Mouse (Mus musculus) midbrain, embryonic 13.5 days (tissue): ENCODE data around the gene Prkch. TPM values are rescaled to one million over a fixed set of nuclear protein-coding genes. Genes with fewer than 3 reads are reported as not detected.

Source experiments
- ATAC-seq: fragments of 200-750 bp; cut with Nextera tagmentation; 2 replicates; pipeline ENCODE4 v1.8.0; 2017; ENCODE audit warnings: mild to moderate bottlenecking, moderate TSS enrichment, moderate library complexity
- H3K27ac ChIP-seq: fragments of 300-500 bp; sonication (generic); 2 replicates; pipeline ENCODE4 v1.5.1; 2015; ENCODE audit warnings: inconsistent platforms, mild to moderate bottlenecking, moderate library complexity
- H3K27me3 ChIP-seq: fragments of 300-500 bp; sonication (generic); 2 replicates; pipeline ENCODE4 v1.6.1; 2015; ENCODE audit warnings: mild to moderate bottlenecking, inconsistent platforms
- H3K36me3 ChIP-seq: fragments of 300-500 bp; sonication (generic); 2 replicates; pipeline ENCODE4 v1.6.1; 2015; ENCODE audit warnings: mild to moderate bottlenecking, inconsistent platforms
- H3K4me1 ChIP-seq: fragments of 300-500 bp; sonication (generic); replicated peaks from 2 replicates; pipeline ENCODE4 v1.6.1; 2015; ENCODE audit warnings: inconsistent platforms
- H3K4me2 ChIP-seq: fragments of 300-500 bp; sonication (generic); replicated peaks from 2 replicates; pipeline ENCODE4 v1.6.1; 2015; ENCODE audit warnings: moderate library complexity, mild to moderate bottlenecking, inconsistent platforms
- H3K4me3 ChIP-seq: fragments of 300-500 bp; sonication (generic); replicated peaks from 2 replicates; pipeline ENCODE4 v1.5.1; 2015; ENCODE audit warnings: mild to moderate bottlenecking, inconsistent platforms
- H3K9ac ChIP-seq: fragments of 300-500 bp; sonication (generic); replicated peaks from 2 replicates; pipeline ENCODE4 v1.6.1; 2015; ENCODE audit warnings: mild to moderate bottlenecking, inconsistent platforms
- H3K9me3 ChIP-seq: fragments of 300-500 bp; sonication (generic); 2 replicates; pipeline ENCODE4 v1.6.1; 2016; ENCODE audit warnings: mild to moderate bottlenecking, inconsistent platforms
- WGBS: fragments of 180-500 bp; shearing (Covaris S2); methylation state at CpG from one replicate; pipeline ENCODE4 v1.1.7; 2015; 5-methylcytosine and 5-hydroxymethylcytosine counted together
- polyA plus RNA-seq: library from polyadenylated mRNA; unstranded; fragments of >200 nt; fragmentation: Nextera tagmentation; extraction: Ambion mirVana; gene quantifications from 2 replicates; pipeline ENCODE4 v1.2.1, GENCODE M21; 2015

Gene Prkch
- polyA plus RNA-seq, 1 experiment from 2014 or later, result 5.5 TPM

GRCm38 (mm10) chr12:73727046-73727445 is 142.4 kb downstream of the Prkch start:
- Histone ChIP-seq H3K27me3 (peaks cover 36% of the 10 kb centered on the region), H3K27ac (no peak overlapping the region), H3K36me3 (no peaks in the 10 kb centered on the region), H3K4me1 (peaks cover 14% of the 10 kb centered on the region; the same call in 1 of the 2 replicates), H3K9me3 (peaks cover 3% of the 10 kb centered on the region; the same call in 1 of the 2 replicates), H3K4me2 (no peak overlapping the region), H3K9ac (no peak overlapping the region), H3K4me3 (no peak overlapping the region)
- 88% methylated on average over 1 of the region's 1 CpGs for WGBS
- ATAC-seq, result no peak

GRCm38 (mm10) chr12:73730603-73731002 is 146.0 kb downstream of the Prkch start:
- Histone ChIP-seq H3K36me3 (no peaks in the 10 kb centered on the region), H3K4me2 (no peak overlapping the region), H3K4me1 (peaks cover 18% of the 10 kb centered on the region; the same call in 1 of the 2 replicates), H3K27ac (no peak overlapping the region), H3K4me3 (no peak overlapping the region), H3K9me3 (no peaks in the 10 kb centered on the region), H3K9ac (no peak overlapping the region), H3K27me3 (peaks cover 67% of the 10 kb centered on the region)
- 9% methylated on average over 4 of the region's 4 CpGs for WGBS
- no peak for ATAC-seq

- peaks cover 18% of the 10 kb centered on the region; the same call in 1 of the 2 replicates for H3K4me1 ChIP-seq
- no peak for ATAC-seq
- no peak overlapping the region for H3K27ac ChIP-seq
- H3K4me2 ChIP-seq, result no peak overlapping the region
- H3K36me3 ChIP-seq, result no peaks in the 10 kb centered on the region
- H3K4me3 ChIP-seq, result no peak overlapping the region
- H3K9me3 ChIP-seq, result no peaks in the 10 kb centered on the region
- H3K9ac ChIP-seq, result no peak overlapping the region
- H3K27me3 ChIP-seq, result peaks cover 69% of the 10 kb centered on the region
- WGBS, result 59% methylated on average over 5 of the region's 5 CpGs
These were observed 146.5 kb downstream of the Prkch start for GRCm38 (mm10) chr12:73731093-73731492.

- 53% methylated on average over 17 of the region's 17 CpGs for WGBS
- no peak overlapping the region for H3K4me3 ChIP-seq
- no peaks in the 10 kb centered on the region for H3K36me3 ChIP-seq
- H3K4me2 ChIP-seq, result no peak overlapping the region
- H3K9me3 ChIP-seq, result no peaks in the 10 kb centered on the region
- H3K9ac ChIP-seq, result no peak overlapping the region
- peaks cover 70% of the 10 kb centered on the region for H3K27me3 ChIP-seq
- H3K27ac ChIP-seq, result peak overlapping the region; percentile 22; the same call in 1 of the 2 replicates
- ATAC-seq, result peak; percentile 68
- H3K4me1 ChIP-seq, result peaks cover 18% of the 10 kb centered on the region; the same call in 1 of the 2 replicates
These were observed 147.4 kb downstream of the Prkch start for GRCm38 (mm10) chr12:73731848-73732540.

GRCm38 (mm10) chr12:73732862-73733261 is 148.3 kb downstream of the Prkch start:
- ATAC-seq, result no peak
- no peak overlapping the region for H3K27ac ChIP-seq
- H3K36me3 ChIP-seq, result no peaks in the 10 kb centered on the region
- H3K4me1 ChIP-seq, result peaks cover 18% of the 10 kb centered on the region; the same call in 1 of the 2 replicates
- peaks cover 62% of the 10 kb centered on the region for H3K27me3 ChIP-seq
- H3K4me2 ChIP-seq, result no peak overlapping the region
- no peak overlapping the region for H3K9ac ChIP-seq
- 81% methylated on average over 7 of the region's 7 CpGs for WGBS
- no peaks in the 10 kb centered on the region for H3K9me3 ChIP-seq
- H3K4me3 ChIP-seq, result no peak overlapping the region

GRCm38 (mm10) chr12:73736931-73737330 is 152.3 kb downstream of the Prkch start:
- ATAC-seq, result no peak
- no peak overlapping the region for H3K4me2 ChIP-seq
- no peak overlapping the region for H3K27ac ChIP-seq
- H3K27me3 ChIP-seq, result peaks cover 42% of the 10 kb centered on the region
- peaks cover 5% of the 10 kb centered on the region; the same call in 1 of the 2 replicates for H3K4me1 ChIP-seq
- H3K36me3 ChIP-seq, result no peaks in the 10 kb centered on the region
- H3K9ac ChIP-seq, result no peak overlapping the region
- WGBS, result 93% methylated on average over 3 of the region's 3 CpGs
- no peak overlapping the region for H3K4me3 ChIP-seq
- no peaks in the 10 kb centered on the region for H3K9me3 ChIP-seq

- WGBS, result 90% methylated on average over 6 of the region's 6 CpGs
- no peaks in the 10 kb centered on the region for H3K36me3 ChIP-seq
- no peaks in the 10 kb centered on the region for H3K9me3 ChIP-seq
- ATAC-seq, result no peak
- no peak overlapping the region for H3K4me2 ChIP-seq
- no peak overlapping the region for H3K27ac ChIP-seq
- H3K27me3 ChIP-seq, result peaks cover 15% of the 10 kb centered on the region
- no peaks in the 10 kb centered on the region for H3K4me1 ChIP-seq
- no peak overlapping the region for H3K4me3 ChIP-seq
- no peak overlapping the region for H3K9ac ChIP-seq
These were observed 155.1 kb downstream of the Prkch start for GRCm38 (mm10) chr12:73739611-73740219.

GRCm38 (mm10) chr12:73742577-73742976 is 158.0 kb downstream of the Prkch start:
- Histone ChIP-seq H3K9me3 (no peaks in the 10 kb centered on the region), H3K9ac (no peak overlapping the region), H3K27ac (no peak overlapping the region), H3K4me2 (no peak overlapping the region), H3K4me3 (no peak overlapping the region), H3K36me3 (no peaks in the 10 kb centered on the region), H3K4me1 (no peaks in the 10 kb centered on the region), H3K27me3 (no peaks in the 10 kb centered on the region)
- no peak for ATAC-seq
- 84% methylated on average over 3 of the region's 3 CpGs for WGBS

GRCm38 (mm10) chr12:73743087-73743486 is 158.5 kb downstream of the Prkch start:
- no peak for ATAC-seq

GRCm38 (mm10) chr12:73746072-73746471 is 161.5 kb downstream of the Prkch start:
- Histone ChIP-seq H3K4me2 (no peak overlapping the region), H3K36me3 (no peaks in the 10 kb centered on the region), H3K9me3 (no peaks in the 10 kb centered on the region), H3K27ac (no peak overlapping the region), H3K9ac (no peak overlapping the region), H3K4me1 (no peaks in the 10 kb centered on the region), H3K4me3 (no peak overlapping the region), H3K27me3 (no peaks in the 10 kb centered on the region)
- ATAC-seq, result no peak
- 92% methylated on average over 6 of the region's 6 CpGs for WGBS

More at GRCm38 (mm10) chr12:73743087-73743486, 158.5 kb downstream of the Prkch start:
- Histone ChIP-seq H3K27me3 (no peaks in the 10 kb centered on the region), H3K36me3 (no peaks in the 10 kb centered on the region), H3K4me2 (no peak overlapping the region), H3K9me3 (no peaks in the 10 kb centered on the region), H3K4me1 (no peaks in the 10 kb centered on the region), H3K9ac (no peak overlapping the region), H3K4me3 (no peak overlapping the region), H3K27ac (no peak overlapping the region)

- Histone ChIP-seq H3K36me3 (no peaks in the 10 kb centered on the region), H3K4me3 (no peak overlapping the region), H3K9me3 (no peaks in the 10 kb centered on the region), H3K27ac (no peak overlapping the region), H3K4me2 (no peak overlapping the region), H3K27me3 (no peaks in the 10 kb centered on the region), H3K9ac (no peak overlapping the region), H3K4me1 (peaks cover 3% of the 10 kb centered on the region; the same call in 1 of the 2 replicates)
- WGBS, result 91% methylated on average over 3 of the region's 3 CpGs
- no peak for ATAC-seq
These were observed 163.8 kb downstream of the Prkch start for GRCm38 (mm10) chr12:73748373-73748772.

- H3K27ac ChIP-seq, result peak overlapping the region; percentile 45; the same call in 1 of the 2 replicates
These were observed 170.0 kb downstream of the Prkch start for GRCm38 (mm10) chr12:73754476-73755150.

More at GRCm38 (mm10) chr12:73754476-73755150, 170.0 kb downstream of the Prkch start:
- no peaks in the 10 kb centered on the region for H3K36me3 ChIP-seq
- H3K27me3 ChIP-seq, result no peaks in the 10 kb centered on the region; the same call in 1 of the 2 replicates
- H3K4me2 ChIP-seq, result no peak overlapping the region
- no peak overlapping the region for H3K4me3 ChIP-seq
- peaks cover 19% of the 10 kb centered on the region for H3K4me1 ChIP-seq
- no peaks in the 10 kb centered on the region for H3K9me3 ChIP-seq
- 56% methylated on average over 9 of the region's 9 CpGs for WGBS
- no peak overlapping the region for H3K9ac ChIP-seq
- 0 out of 2 replicates have a peak, but pooled peaks have one; percentile 30 for ATAC-seq
